Mouse (Mus musculus) kidney, postnatal 10 days (tissue): ENCODE data around the gene Iqcd.

ENCODE experiments used
- DNase-seq: peaks from one replicate; pipeline ENCODE4 v3.0.0; 2021; ENCODE audit warnings: mixed read lengths

Iqcd gene

DNA sequence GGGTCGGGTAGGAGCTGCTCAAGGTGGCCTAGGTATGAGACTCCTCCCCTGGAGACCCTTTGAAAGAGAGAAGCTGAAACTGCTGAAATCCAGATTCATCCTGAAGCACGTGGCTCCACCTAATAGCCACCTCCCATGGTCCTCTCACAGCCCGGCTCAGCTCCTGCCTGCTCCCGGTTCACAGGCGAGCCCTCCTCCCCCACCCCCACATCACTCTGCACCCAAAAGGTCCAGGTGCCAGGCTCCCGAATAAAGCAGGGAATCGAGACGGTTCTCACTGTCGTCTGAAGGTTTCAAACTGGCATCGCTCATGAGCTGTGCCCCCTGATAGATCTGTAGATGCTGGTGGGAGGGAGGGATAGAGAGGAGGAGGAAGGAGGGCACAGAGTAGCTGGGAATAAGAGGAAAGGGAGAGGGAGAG, 16.4 kb downstream of the Iqcd start:
- DNase-seq = no peak

GRCm38 (mm10) chr5:120605688-120606087, 16.9 kb downstream of the Iqcd start:
- peak; percentile 95 for DNase-seq

DNA sequence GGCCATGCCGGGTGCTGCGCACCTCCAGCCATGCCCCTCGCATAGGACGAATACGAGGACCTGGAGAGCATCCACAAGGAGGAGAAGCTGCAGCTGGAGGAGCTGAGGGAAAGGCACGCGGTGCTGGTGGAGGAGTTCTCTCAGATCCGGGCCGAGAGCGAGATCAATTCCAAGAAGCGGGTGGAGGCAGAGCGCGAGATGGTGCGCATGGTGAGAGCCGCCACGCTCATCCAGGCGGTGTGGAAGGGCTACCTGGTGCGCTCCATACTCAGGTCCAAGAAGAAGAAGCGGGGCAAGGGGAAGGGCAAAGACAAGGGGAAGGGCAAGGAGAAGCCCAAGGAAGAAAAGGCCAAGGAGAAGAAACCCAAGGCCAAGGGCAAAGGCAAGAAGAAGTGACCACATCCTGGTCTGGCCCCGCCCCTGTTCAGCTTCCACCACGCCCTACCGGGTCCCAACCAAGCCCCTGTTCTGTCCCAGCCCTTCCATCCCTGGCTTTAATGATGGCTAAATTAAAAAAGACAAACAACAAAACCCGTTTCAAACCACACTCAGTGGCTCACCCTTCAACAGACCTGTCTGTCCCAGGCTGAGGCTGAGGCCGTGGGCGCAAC, 17.9 kb downstream of the Iqcd start:
- no peak for DNase-seq

GRCm38 (mm10) chr5:120607335-120607734, 18.5 kb downstream of the Iqcd start:
- DNase-seq = no peak

DNA sequence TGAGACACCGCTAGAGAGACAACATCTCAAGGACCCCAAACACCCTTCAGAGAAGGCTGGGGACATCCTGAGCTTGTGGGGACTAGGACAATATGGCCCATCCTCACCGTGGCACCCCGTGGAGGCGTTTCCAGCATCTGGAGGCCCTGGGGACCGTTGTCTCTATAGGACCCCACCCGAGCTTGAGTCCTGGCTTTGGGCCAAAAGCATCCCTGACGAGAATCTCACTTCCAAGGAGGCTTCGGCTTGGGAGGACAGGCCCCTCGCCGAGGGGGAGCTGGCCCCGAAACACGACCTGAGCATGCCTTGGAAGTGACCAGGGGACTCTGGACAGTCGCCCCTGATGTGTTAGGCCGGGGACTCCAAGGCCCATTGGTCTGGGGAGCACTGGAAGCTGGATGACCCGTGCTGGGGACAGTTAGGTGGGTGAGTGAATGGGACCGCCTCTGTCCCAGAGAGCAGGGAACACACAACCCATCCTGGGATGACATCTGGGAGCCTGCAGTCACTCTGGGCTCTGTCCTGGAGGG, 20.5 kb downstream of the Iqcd start:
- peak; percentile 14 for DNase-seq

- peak; percentile 68 for DNase-seq
Measured at GRCm38 (mm10) chr5:120610906-120611305, 22.1 kb downstream of the Iqcd start.

GRCm38 (mm10) chr5:120611416-120611815, 22.6 kb downstream of the Iqcd start:
- DNase-seq = peak; percentile 24

DNA sequence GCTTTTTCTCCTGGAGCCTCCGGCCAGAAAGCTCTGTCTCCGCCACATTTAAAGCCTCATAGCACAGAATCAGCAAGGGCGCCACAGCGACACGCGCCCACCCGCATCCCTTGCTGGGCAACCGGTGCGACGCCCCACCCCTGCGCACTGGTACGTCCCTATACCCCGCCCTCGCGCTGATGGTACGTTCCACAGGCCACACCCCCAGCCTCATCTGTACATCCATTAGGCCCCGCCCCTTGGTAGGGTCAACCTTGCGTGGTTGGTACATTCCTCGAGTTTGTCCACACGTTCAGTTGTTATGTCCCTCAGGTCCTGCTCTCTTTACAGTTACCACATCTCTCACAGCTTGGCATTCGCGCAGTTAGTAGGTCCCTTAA, 23.6 kb downstream of the Iqcd start, which contains the start of the genes Rita1 and Ddx54:
TSS of gene Rita1 (minus strand) at position 148 of the 380 bp plus-strand sequence.
TSS of gene Ddx54 (plus strand) at position 298 of the 380 bp plus-strand sequence.
- DNase-seq = peak; percentile 98

GRCm38 (mm10) chr5:120612822-120613604, 24.2 kb downstream of the Iqcd start:
- peak; percentile 100 for DNase-seq

- peak; percentile 55 for DNase-seq
Measured at GRCm38 (mm10) chr5:120615903-120616302, 27.1 kb downstream of the Iqcd start.

DNA sequence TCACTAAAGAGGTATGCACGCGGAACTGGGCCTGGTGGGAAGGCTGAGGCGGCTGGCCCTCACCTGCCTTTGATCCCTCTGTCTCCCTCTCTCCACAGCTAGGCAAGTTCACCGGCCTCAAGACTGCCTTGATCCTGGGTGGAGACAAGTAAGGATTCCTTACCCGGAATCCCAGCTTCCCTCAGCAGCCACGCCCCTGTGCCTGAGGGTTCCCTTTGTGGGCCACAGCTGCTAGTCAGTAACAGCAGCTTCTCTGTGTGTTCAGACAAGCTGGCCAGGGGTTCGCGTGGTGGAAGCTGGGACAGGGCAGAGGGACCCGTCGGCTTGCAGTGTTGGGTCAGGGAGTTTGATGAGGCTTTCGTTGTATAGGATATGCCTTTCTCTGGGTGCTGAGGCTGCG, 30.0 kb downstream of the Iqcd start:
- DNase-seq = no peak

GRCm38 (mm10) chr5:120619201-120619600, 30.4 kb downstream of the Iqcd start:
- DNase-seq = peak; percentile 74

DNA sequence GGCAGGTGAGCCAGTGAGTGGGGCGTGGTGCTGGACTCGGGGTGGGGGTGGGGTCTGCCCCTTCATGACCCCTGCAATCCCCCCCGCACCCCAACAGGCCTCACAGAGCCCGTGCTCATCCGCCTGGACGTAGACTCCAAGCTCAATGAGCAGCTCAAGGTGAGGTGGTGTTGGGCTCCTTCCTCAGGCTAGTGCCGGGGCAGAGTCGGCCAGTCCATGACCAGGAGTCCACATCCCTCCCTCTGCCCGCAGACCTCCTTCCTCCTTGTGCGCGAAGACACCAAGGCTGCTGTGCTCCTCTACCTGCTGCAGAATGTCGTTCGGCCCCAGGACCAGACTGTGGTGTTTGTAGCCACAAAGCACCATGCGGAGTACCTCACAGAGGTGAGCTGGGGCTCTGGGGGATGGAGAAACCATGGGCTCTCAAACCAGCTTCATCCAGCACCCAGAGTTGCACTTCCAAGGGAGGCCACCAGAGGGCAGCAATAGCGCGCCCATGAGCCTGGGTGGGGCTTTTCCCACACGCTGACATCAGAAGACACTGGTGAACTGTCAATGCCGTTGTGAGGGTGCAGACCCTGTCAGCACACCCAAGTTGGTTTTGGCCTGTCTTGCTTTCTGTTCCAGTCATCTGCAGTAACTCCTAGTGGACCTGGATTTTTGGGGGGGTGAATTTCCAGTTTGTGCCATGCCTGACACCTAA, 31.7 kb downstream of the Iqcd start:
- DNase-seq = peak; percentile 87

GRCm38 (mm10) chr5:120621078-120621765, 32.4 kb downstream of the Iqcd start:
- peak; percentile 61 for DNase-seq

- DNase-seq = no peak
Measured at GRCm38 (mm10) chr5:120621846-120622197, 33.0 kb downstream of the Iqcd start.

DNA sequence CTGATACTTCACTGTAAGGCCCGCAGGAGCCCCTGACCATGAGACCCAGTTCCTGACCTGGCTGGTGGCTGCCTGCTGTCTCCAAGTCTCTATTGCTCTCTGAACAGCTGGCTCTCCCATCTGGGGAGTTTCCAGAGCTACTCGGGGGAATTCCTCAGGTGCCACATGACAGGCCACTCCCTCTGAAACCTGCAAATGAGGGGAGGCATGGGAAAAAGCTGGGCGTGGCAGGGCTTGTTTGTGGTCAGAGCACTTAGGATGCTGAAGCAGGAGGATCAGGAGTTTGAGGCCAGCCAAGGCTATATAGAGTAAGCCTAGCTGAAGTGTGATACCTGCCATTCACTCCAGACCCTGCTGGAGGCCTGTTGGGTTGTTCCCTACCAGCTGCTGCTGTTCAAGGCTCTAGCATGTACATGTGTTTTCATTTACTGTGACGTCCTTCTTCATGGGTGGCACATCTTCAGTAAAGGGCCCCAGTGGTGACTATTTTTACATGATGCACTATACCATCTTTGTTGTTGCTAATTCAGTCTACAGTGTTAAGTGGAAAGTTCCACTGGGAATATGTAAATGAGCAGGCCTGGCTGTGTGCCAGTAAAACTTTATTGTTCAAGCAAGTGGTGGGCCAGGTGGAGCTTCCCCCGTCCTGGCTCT, 33.5 kb downstream of the Iqcd start:
- DNase-seq = peak; percentile 53

DNA sequence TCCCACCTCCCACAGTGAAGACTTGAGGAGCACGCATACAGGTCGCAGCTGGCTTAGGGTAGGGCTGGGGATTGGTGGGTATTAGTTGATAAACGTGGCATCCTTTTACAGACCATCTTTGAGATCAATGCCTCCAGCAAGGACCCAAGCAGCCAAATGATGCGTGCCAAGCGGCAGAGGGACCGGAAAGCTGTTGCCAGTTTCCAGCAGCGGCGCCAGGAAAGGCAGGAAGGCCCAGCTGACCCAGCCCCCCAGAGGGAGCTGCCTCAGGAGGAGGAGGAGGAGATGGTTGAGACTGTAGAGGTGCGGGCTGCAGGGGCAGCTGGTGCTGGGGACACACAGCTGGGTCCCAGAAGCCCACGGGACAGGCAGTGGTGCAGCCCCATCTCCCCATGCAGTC, 35.6 kb downstream of the Iqcd start:
- DNase-seq = no peak

- peak; percentile 56 for DNase-seq
Measured at GRCm38 (mm10) chr5:120626399-120626798, 37.6 kb downstream of the Iqcd start.

DNA sequence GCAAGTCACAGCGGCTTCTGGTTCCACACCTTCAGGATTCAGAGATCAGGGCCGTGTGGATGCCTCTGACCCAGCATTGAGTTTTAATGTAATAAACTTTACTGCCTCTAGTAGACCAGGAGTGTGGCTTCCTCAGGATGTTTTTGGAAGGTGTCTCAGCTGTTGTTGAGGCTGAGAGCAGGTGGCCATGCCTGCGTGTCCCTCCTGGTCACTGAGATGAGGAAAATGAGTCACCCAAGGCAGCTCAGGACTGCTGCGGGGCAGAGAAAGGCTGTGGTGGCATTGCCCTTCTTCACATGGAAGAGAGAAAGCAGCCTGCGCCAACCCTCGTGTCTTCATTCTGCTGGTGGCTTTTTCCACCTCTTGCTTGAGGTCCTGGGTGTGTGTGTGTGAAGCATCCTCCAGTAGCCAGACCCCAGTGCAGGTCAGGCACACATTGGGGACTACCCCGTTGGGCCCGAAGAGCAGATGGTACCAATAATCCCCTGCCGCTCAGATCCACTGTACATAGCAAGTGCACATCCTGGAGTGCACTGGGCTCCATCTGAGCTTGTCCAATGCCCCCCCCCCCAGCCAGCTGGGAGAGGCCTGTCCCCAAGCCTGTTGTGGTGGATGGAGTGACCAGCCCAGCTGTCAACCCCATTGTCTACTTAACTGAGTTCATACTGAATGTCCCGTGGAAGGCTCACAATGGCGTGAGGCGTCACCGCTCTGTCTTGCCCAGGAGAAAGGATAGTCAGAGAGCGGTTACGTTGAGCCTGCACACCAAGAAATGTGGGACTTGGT, 38.9 kb downstream of the Iqcd start:
- DNase-seq = no peak

DNA sequence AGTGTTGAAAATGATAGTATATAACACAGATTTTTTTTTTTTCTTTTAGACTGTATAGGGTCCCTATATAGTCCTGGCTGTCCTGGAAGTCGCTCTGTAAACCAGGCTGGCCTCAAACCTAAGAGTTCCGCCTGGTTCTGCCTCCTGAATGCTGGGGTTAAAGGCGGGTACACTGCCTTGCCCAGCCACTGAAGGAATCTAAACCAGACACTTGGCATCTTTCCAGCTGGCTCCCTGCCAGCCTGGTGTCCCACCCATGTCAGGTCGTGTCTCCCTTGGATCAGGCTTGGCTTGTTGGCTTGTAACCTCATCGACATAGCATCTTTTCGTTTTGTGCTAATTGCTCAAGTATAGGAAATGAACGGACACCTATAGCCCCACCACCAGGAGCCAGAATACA, 39.8 kb downstream of the Iqcd start:
- DNase-seq = peak; percentile 54

DNA sequence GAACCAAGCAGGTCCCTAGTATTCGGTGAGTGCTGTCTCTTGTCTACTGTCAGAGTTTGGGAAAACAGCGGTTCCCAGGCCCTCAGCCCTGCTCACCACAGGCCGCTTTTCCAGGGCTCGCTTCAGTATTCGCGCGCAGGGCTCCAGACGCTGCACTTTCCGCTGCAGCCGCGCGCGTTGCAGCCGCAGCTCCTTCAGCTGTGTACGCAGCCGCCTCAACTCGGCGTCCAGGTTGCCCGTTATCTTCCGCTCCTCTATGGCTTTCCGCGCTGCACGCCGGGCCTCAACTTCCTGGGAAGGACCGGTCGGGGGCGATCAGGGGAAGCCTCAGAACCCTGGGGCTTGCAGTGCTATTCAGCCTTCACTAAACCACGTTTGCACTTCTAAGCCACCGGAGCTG, 42.3 kb downstream of the Iqcd start:
- peak; percentile 20 for DNase-seq

GRCm38 (mm10) chr5:120631892-120632291, 43.1 kb downstream of the Iqcd start:
- no peak for DNase-seq
